In the genomic region with DNA sequence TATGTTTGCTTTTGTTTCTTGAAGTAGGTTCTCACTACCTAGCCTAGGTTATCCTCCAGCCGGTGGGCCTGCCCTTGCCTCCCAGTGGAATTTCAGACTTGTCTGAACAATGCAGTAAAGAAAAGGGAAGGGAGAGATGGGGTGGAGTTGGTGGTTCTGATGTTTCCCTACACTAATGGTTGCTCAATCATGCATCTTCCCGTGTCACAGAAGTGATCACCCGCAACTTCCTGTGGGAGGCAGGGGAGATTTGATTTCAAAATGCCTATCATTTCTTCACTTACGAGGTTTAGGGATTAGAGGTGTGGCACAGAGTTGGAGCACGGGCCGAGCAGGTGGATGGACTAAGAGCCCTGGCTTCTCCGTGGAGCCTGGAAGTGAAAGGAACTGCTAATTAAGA, we compare ENCODE assay signal across 8 mouse cellular contexts. TPM values are rescaled to one million over a fixed set of nuclear protein-coding genes. Genes with fewer than 3 reads are reported as not detected.
DNase-seq lines count a peak whose midpoint lies in the region; ATAC-seq lines count a peak whose summit lies in the region.

No protein-coding gene starts in this region.

- no peak overlapping the region for H3K9ac ChIP-seq in neural tube, embryonic 11.5 days (ENCODE audit: low read length)
- H3K9ac ChIP-seq in embryonic facial prominence, embryonic 14.5 days (ENCODE audit: low read depth, low read length) = peak overlapping the region; percentile 54
- no peak overlapping the region for H3K9ac ChIP-seq in hindbrain, embryonic 14.5 days

- H3K4me1 ChIP-seq in neural tube, embryonic 11.5 days (ENCODE audit: control insufficient read depth, insufficient read depth, low read length) = peaks cover 10% of the 10 kb centered on the region
- H3K4me1 ChIP-seq in embryonic facial prominence, embryonic 14.5 days (ENCODE audit: control insufficient read depth, insufficient read depth, low read length) = peaks cover 21% of the 10 kb centered on the region
- peaks cover 20% of the 10 kb centered on the region for H3K4me1 ChIP-seq in hindbrain, embryonic 14.5 days (replicated peaks; ENCODE audit: control insufficient read depth, insufficient read depth, low read length)
- peaks cover 53% of the 10 kb centered on the region for H3K4me1 ChIP-seq in megakaryocyte, embryonic 14.5 days

- H3K9me3 ChIP-seq in neural tube, embryonic 11.5 days (ENCODE audit: control insufficient read depth, low read length) = no peaks in the 10 kb centered on the region
- H3K9me3 ChIP-seq in embryonic facial prominence, embryonic 14.5 days (ENCODE audit: control insufficient read depth, low read length) = no peaks in the 10 kb centered on the region
- no peaks in the 10 kb centered on the region for H3K9me3 ChIP-seq in hindbrain, embryonic 14.5 days (ENCODE audit: control insufficient read depth, low read length)
- H3K9me3 ChIP-seq in megakaryocyte, embryonic 14.5 days = no peaks in the 10 kb centered on the region

- ATAC-seq in neural tube, embryonic 11.5 days (ENCODE audit: insufficient read depth, low FRiP score, low TSS enrichment) = no peak
- ATAC-seq in embryonic facial prominence, embryonic 14.5 days (ENCODE audit: low read depth) = no peak
- ATAC-seq in hindbrain, embryonic 14.5 days (ENCODE audit: low FRiP score) = no peak

- DNase-seq in neural tube, embryonic 11.5 days (ENCODE audit: low spot score) = no peak
- DNase-seq in neural tube, embryonic 10.5 days (ENCODE audit: extremely low spot score, low spot score) = no peak
- DNase-seq in embryonic facial prominence, embryonic 14.5 days (ENCODE audit: low spot score) = peak; percentile 52
- no peak for DNase-seq in hindbrain, embryonic 14.5 days (ENCODE audit: low spot score)
- DNase-seq in frontal cortex, postnatal 36 days (ENCODE audit: low spot score in 2 of 2) = no peak
- DNase-seq in frontal cortex, adult 2 months (ENCODE audit: extremely low spot score in 1 of 2, low spot score in 1 of 2) = no peak
- DNase-seq in kidney, adult 9 months = no peak

- no peak overlapping the region for H3K4me3 ChIP-seq in neural tube, embryonic 11.5 days (ENCODE audit: low read depth, low read length)
- peak overlapping the region; percentile 80 for H3K4me3 ChIP-seq in embryonic facial prominence, embryonic 14.5 days (ENCODE audit: low read depth, low read length)
- peak overlapping the region; percentile 57 for H3K4me3 ChIP-seq in hindbrain, embryonic 14.5 days (replicated peaks; ENCODE audit: low read length)
- peak overlapping the region; percentile 98 for H3K4me3 ChIP-seq in megakaryocyte, embryonic 14.5 days (replicated peaks)

- no peak overlapping the region for H3K27ac ChIP-seq in neural tube, embryonic 11.5 days (ENCODE audit: low read depth, low read length)
- H3K27ac ChIP-seq in embryonic facial prominence, embryonic 14.5 days (replicated peaks; ENCODE audit: low read depth, low read length) = 0 out of 2 replicates have a peak overlapping the region, but pooled peaks have one; percentile 92
- H3K27ac ChIP-seq in hindbrain, embryonic 14.5 days = no peak overlapping the region

- 63% methylated on average over 7 of the region's 7 CpGs for WGBS in neural tube, embryonic 11.5 days
- 31% methylated on average over 7 of the region's 7 CpGs for whole genome bisulfite sequencing in embryonic facial prominence, embryonic 14.5 days
- WGBS in hindbrain, embryonic 14.5 days = 60% methylated on average over 7 of the region's 7 CpGs

- H3K27me3 ChIP-seq in neural tube, embryonic 11.5 days (ENCODE audit: control insufficient read depth, insufficient read depth, low read length) = no peaks in the 10 kb centered on the region
- no peaks in the 10 kb centered on the region for H3K27me3 ChIP-seq in embryonic facial prominence, embryonic 14.5 days (replicated peaks; ENCODE audit: control insufficient read depth, insufficient read depth, low read length)
- H3K27me3 ChIP-seq in hindbrain, embryonic 14.5 days (ENCODE audit: control insufficient read depth, insufficient read depth, low read length) = no peaks in the 10 kb centered on the region
- H3K27me3 ChIP-seq in megakaryocyte, embryonic 14.5 days (replicated peaks) = peaks cover 3% of the 10 kb centered on the region

- peak overlapping the region; percentile 80; the same call in 1 of the 2 replicates for H3K4me2 ChIP-seq in neural tube, embryonic 11.5 days (ENCODE audit: low read depth)
- peak overlapping the region; percentile 79 for H3K4me2 ChIP-seq in embryonic facial prominence, embryonic 14.5 days (ENCODE audit: low read depth, low read length)
- H3K4me2 ChIP-seq in hindbrain, embryonic 14.5 days (replicated peaks) = peak overlapping the region; percentile 84

- H3K36me3 ChIP-seq in neural tube, embryonic 11.5 days (ENCODE audit: control insufficient read depth, insufficient read depth, low read length) = peaks cover 2% of the 10 kb centered on the region; the same call in 1 of the 2 replicates
- H3K36me3 ChIP-seq in embryonic facial prominence, embryonic 14.5 days (ENCODE audit: control insufficient read depth, insufficient read depth, low read length) = peaks cover 12% of the 10 kb centered on the region
- H3K36me3 ChIP-seq in hindbrain, embryonic 14.5 days (replicated peaks; ENCODE audit: control insufficient read depth, insufficient read depth) = peaks cover 12% of the 10 kb centered on the region
- peaks cover 19% of the 10 kb centered on the region for H3K36me3 ChIP-seq in megakaryocyte, embryonic 14.5 days (replicated peaks; ENCODE audit: low read length)

RNA-seq across cellular contexts. Expression of gene Degs1, which starts 0.6 kb away (rescaled TPM):
- polyA plus RNA-seq in neural tube, embryonic 11.5 days (2014; fragmentation: Nextera tagmentation; extraction: Ambion mirVana) = 68.8 and 68.9 TPM in 2 replicates
- 149 and 152 TPM in 2 replicates for polyA plus RNA-seq in embryonic facial prominence, embryonic 14.5 days (2014; fragmentation: Nextera tagmentation; extraction: Ambion mirVana)
- 102 and 115 TPM in 2 replicates for polyA plus RNA-seq in hindbrain, embryonic 14.5 days (2014; fragmentation: Nextera tagmentation; extraction: Ambion mirVana)
- 9.6 and 32.4 TPM in 2 replicates for polyA plus RNA-seq in megakaryocyte, embryonic 14.5 days (2012; ENCODE audit: insufficient read depth, low replicate concordance)
- polyA plus RNA-seq in frontal cortex, adult 2 months (2012; rRNA removed) = 68.2 and 78.2 TPM in 2 replicates

RNA-seq across cellular contexts. Expression of gene Fbxo28, which starts 58.2 kb away (rescaled TPM):
- 33.0 and 33.3 TPM in 2 replicates for polyA plus RNA-seq in neural tube, embryonic 11.5 days (2014; fragmentation: Nextera tagmentation; extraction: Ambion mirVana)
- 24.3 and 25.4 TPM in 2 replicates for polyA plus RNA-seq in embryonic facial prominence, embryonic 14.5 days (2014; fragmentation: Nextera tagmentation; extraction: Ambion mirVana)
- polyA plus RNA-seq in hindbrain, embryonic 14.5 days (2014; fragmentation: Nextera tagmentation; extraction: Ambion mirVana) = 35.8 and 40.2 TPM in 2 replicates
- 9.9 and 83.2 TPM in 2 replicates for polyA plus RNA-seq in megakaryocyte, embryonic 14.5 days (2012; ENCODE audit: insufficient read depth, low replicate concordance)
- polyA plus RNA-seq in frontal cortex, adult 2 months (2012; rRNA removed) = 26.0 and 27.2 TPM in 2 replicates
